Mouse (Mus musculus) gastrocnemius, postnatal 4 days (tissue): Measurements from ENCODE around the gene Ubl3. TPM values are rescaled to one million over a fixed set of nuclear protein-coding genes. Genes with fewer than 3 reads are reported as not detected.

Source experiments
- DNase-seq, 2 experiments: peaks; one replicate each; pipeline ENCODE4 v3.0.0; 2021 to 2022; ENCODE audit warnings: low spot score in 2 of 2, mixed read lengths in 2 of 2
- total RNA-seq, 2 experiments: library from RNA; stranded (reverse); gene quantifications; 2 replicates each; pipeline ENCODE4 v1.2.3; 2021

The Ubl3 gene
- total RNA-seq, 2 experiments from 2014 or later: 82.3 to 92.1 TPM

- no peak for DNase-seq
Observed at GRCm38 (mm10) chr5:148532201-148532600, 20.4 kb downstream of the Ubl3 start.

GRCm38 (mm10) chr5:148527632-148528031, 25.0 kb downstream of the Ubl3 start:
- no peak for DNase-seq

- no peak for DNase-seq
Observed at GRCm38 (mm10) chr5:148526631-148527030, 26.0 kb downstream of the Ubl3 start.

GRCm38 (mm10) chr5:148523202-148523971, 29.2 kb downstream of the Ubl3 start:
- DNase-seq: no peak

DNA sequence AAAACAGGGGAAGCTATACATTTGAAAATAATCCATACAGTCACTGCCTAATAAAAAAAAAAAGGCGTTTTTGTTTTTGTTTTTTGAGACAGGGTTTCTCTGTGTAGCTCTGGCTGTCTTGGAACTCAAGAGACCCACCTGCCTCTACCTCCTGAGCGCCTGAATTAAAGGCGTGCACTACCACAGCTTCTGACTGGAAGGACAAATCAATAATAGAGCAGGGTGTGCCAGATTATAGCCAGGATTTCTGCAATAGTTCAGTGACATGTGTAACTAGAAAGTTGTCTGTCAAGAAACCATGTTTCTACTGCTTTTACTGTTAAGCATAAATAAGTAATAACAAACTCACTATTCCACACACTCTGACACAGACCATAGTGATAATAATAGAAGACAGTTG, 30.2 kb downstream of the Ubl3 start:
- DNase-seq: no peak

DNA sequence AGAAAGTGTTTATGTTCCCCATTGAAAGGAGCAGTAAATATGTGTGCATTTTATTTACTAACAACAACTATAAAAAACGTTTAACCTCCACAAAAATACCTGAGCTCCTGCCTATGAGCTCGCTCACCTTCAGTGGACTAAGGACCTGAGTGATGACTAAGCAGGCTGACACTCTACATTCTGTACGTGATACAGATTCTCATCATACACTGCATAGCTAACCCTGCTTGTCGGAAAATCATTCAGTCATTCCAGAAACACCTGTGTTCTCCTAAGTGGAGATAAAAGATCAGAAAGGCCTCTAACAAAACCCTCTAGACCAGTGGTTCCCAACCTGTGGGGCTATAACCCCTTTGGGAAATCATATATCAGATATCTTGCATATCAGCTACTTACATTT, 35.1 kb downstream of the Ubl3 start:
- DNase-seq: no peak

DNA sequence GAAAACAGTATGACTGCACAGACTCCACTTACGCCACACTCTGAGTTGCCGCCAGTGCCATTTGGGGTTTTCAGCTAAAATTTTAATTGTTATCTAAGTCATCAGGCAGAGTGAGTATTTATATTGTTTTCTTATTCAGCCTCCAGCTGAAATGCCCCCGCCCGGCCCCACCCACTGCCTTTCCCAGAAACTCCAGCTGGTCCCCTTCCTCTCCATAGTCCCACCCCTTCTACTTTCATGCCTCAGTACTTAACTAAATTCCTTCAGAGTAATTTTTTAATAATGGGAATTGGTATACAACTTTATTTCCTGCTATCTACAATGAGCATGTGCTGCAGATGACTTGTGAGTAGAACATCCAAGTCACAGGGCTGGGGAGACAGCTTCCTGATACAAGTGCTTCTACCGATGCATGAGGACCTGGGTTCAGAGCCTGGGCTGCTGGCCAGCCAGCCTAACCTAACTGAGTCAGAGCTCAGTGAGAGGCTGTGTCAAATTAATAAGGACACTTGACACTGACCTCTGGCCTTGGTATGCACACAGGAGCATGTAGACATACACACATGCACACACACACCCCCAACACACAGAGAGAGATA, 40.4 kb downstream of the Ubl3 start:
- DNase-seq: no peak

DNA sequence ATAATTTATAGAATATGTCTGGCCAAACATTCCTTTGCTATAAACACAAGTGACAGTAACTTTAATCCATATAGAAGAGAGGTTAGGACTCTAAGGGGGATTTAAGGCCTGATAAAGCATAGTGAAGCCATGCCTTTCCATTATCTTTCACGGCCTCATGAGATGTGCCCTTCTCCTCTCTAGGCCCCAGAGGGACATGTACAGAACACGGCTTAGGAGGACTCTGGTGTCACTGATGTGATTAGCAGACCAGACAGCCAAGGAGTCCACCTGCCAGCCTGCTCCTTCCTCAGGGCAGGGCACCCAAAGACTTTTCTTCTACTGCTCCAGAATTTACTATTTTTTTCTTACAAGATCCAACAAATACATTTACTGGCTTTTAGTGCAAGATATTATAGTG, 42.3 kb downstream of the Ubl3 start:
- DNase-seq: no peak

DNA sequence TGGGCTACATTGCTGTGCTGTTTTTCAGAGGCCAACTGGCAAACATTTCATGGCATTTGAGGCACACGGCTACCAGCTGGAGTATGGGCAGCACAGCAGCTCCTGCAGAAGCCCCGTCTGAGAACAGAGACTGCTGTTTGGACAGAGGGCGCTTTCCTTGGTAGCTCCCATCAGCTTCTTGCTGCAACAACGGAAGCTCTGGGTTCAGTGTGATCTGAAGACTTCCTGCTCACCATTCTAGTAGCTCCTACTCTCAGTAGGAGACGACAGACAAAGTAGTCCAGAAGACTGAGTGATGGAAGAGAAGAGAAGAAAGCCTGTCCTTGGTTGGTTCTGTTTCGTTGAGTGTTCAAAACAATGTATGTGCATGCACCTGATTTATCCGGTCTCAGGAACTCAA, 42.9 kb downstream of the Ubl3 start:
- DNase-seq: no peak

GRCm38 (mm10) chr5:148508901-148509604, 43.5 kb downstream of the Ubl3 start:
- no peak for DNase-seq

GRCm38 (mm10) chr5:148505381-148505780, 47.2 kb downstream of the Ubl3 start:
- no peak for DNase-seq

GRCm38 (mm10) chr5:148502237-148502636, 50.4 kb downstream of the Ubl3 start:
- no peak for DNase-seq

GRCm38 (mm10) chr5:148501228-148501957, 51.2 kb downstream of the Ubl3 start:
- DNase-seq: no peak

- DNase-seq: no peak
Observed at GRCm38 (mm10) chr5:148500516-148500915, 52.1 kb downstream of the Ubl3 start.

- DNase-seq: no peak
Observed at GRCm38 (mm10) chr5:148499616-148500015, 53.0 kb downstream of the Ubl3 start.

DNA sequence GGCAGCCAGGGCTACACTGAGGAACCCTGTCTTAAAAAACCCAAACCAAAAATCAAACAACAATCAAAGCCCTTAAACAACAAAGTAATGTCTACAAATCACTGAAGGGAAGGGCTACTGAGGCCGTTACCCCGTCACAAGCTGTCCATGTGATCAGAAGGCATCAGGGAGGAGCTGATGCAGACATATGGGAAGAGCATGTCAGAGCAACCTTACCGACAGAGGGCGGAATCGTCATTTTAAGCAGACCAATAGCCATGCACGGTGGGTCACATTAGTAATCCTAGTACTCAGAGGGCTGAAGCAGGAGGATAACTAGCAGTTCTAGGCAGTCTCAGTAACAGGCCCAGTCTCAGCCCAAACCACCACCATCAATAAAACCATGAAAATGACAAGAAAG, 56.6 kb downstream of the Ubl3 start:
- no peak for DNase-seq

DNA sequence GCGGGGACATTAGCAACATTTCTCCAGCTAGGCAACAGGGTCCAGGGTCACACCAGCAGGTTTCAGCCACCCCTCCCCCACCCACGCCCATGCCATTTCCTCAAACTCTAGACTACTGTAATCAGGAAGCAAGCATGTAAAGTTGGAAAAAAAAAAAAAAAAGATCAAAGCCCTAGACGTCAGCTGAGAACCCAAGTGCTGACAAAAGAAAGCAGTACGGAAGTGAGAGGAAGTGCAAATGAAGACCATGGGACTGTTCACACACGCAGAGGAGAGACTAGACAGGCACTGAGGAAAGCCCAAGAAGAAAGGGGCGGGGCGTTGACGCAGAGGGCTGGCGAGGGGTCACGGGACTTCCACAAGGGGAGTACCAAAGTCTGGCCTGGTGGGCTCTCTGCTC, 57.4 kb downstream of the Ubl3 start:
- DNase-seq: no peak

DNA sequence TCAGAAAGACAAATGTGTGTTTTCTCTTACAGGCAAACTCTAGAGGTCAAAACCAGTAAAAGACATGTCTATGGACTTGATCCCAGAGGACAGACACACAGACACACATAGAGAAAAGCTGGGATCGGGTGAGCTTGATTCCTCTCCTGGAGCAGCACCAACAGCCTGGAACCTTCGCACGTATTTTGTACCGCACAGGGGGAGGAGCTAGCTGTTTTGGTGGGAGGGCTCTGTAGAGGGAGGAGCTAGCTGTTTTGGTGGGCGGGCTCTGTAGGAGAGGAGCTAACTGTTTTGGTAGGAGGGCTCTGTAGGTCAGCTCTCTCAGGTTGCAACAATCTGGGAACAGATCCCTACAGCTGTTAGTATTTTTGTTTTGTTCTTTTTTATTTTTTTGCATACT, 58.3 kb downstream of the Ubl3 start:
- no peak for DNase-seq

DNA sequence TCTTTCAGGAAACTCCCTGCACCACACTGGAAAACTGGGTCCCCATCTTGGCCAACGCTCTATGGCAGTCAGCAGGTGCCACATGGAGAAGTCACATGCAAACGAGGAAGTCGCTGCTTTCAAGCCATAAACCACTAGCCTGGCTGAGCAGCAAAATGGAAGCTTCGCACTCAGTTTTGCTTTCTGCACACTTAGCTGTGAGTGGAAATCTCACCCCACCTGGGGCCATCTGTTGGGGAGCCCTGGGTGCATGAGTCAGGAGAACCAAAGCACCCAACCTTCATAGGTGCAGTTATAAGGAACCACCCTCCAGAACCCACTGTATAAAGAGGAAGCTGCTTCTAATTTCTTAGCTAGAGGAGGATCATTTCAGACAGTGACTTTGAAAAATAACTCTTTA, 59.6 kb downstream of the Ubl3 start:
- DNase-seq: no peak

GRCm38 (mm10) chr5:148490391-148490790, 62.2 kb downstream of the Ubl3 start:
- no peak for DNase-seq

DNA sequence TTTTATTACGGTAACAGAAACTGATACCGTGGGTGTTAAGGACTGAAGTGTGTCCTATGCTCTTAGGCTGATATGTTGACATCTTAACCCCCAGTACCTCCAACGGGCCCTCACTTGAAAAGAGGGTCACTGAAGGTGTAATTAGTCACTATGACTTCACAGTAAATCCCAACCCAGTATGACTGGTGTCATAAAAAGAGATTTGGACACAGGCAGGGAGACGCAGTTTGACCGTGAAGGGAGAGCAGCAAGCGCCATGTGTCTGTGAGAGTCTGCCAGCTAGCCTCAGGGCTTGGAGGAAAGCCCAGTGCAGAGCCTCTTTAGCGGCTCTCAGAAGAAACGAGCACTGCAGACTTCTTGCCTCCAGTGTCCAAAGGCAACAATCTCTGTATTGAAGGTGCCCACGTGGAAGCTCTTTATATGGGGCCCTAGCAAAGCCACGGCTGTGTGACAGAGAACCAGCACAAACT, 62.8 kb downstream of the Ubl3 start:
- DNase-seq: peak; percentile 54 to 70
